ENCODE assay signal across 24 mouse cellular contexts in the genomic region with DNA sequence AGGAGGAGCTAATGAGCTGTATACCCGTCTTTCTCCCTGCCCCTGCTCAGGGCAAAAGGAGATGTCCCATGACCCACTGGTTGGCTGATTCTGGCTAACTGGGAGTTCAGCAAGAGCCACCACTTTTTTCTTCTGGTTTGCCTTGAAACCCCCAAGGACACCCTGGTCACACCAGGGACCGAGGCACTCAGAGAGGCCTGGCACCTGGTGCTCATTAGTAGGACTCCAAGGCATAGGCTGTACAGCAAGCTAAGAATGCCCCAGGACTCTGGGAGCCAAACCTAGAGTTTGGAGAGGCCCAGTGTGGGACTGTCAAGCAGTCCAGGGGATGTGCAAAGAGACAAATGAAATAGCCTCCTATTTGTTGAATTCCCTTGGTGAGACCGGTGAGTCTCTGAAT.
"Had no signal": no experiment of that assay in that cellular context is flagged by ENCODE, and none has a peak within 500 bp of the region (broad histone marks: within the 10 kb centered on the region; RNA-seq: fewer than 3 reads in every experiment).

No protein-coding gene starts in this region.

- H3K4me3 ChIP-seq: left cerebral cortex, adult 2 months; limb, embryonic 15.5 days; megakaryocyte, embryonic 14.5 days; midbrain, embryonic 10.5 days; midbrain, embryonic 13.5 days; myocyte; neural tube, embryonic 13.5 days; stomach, embryonic 15.5 days had no signal

- H3K36me3 ChIP-seq: limb, embryonic 15.5 days; midbrain, embryonic 10.5 days; midbrain, embryonic 13.5 days; neural tube, embryonic 13.5 days; stomach, embryonic 15.5 days had no signal

- H3K9me3 ChIP-seq: limb, embryonic 15.5 days; midbrain, embryonic 13.5 days; stomach, embryonic 15.5 days had no signal

- H3K27me3 ChIP-seq: limb, embryonic 15.5 days; megakaryocyte, embryonic 14.5 days; midbrain, embryonic 13.5 days; neural tube, embryonic 13.5 days had no signal

- H3K27ac ChIP-seq: kidney, postnatal 0 days; left cerebral cortex, adult 2 months; limb, embryonic 15.5 days; liver, embryonic 14.5 days; macrophage; midbrain, embryonic 10.5 days; midbrain, embryonic 13.5 days; neural tube, embryonic 13.5 days; stomach, embryonic 15.5 days had no signal

- DNase-seq: kidney, adult 18-20 months; kidney, postnatal 25 days; layer of hippocampus, postnatal 36 days; liver, postnatal 0 days; lung, embryonic 14.5 days; retina, postnatal 1 day; right cerebral cortex, postnatal 25 days; spleen, adult 18-20 months; thymus, adult 18-20 months; thymus, postnatal 36 days had no signal

- H3K4me2 ChIP-seq: limb, embryonic 15.5 days; liver, embryonic 11.5 days; lung, embryonic 14.5 days; midbrain, embryonic 13.5 days; neural tube, embryonic 13.5 days; stomach, embryonic 15.5 days had no signal

- H3K9ac ChIP-seq: limb, embryonic 15.5 days; liver, embryonic 14.5 days; liver, postnatal 0 days; lung, embryonic 14.5 days; midbrain, embryonic 13.5 days; neural tube, embryonic 13.5 days; stomach, embryonic 15.5 days had no signal

- ATAC-seq: liver, postnatal 0 days; lung, postnatal 0 days; midbrain, embryonic 13.5 days; midbrain, embryonic 16.5 days had no signal

- H3K4me1 ChIP-seq: megakaryocyte, embryonic 14.5 days had no signal
